28 mouse cellular contexts compared by ENCODE assay signal in the genomic region with DNA sequence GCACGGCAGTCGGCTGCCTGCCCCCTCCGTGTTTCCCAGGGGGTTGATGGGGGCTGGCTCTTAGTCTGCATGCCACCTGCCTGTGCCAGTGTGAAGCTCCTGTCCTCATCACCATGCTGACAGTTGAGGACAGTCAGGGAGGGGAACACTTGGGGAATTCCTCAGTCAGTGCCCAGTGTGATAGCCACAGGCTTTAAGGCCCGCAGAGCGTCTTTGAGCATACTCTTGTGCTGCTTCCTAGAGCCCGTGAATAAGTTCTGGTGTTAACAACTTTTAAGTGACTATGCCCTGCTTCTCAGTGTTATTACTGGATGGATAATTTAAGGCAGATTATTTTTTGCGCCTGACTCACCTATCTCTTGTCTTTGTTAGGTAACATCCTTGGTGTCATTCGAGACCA. TPM values are rescaled to one million over a fixed set of nuclear protein-coding genes. Genes with fewer than 3 reads are reported as not detected.
DNase-seq lines count a peak whose midpoint lies in the region; ATAC-seq lines count a peak whose summit lies in the region.
"Had no signal": no experiment of that assay in that cellular context is flagged by ENCODE, and none has a peak within 500 bp of the region (broad histone marks: within the 10 kb centered on the region; RNA-seq: fewer than 3 reads in every experiment).

No protein-coding gene starts in this region.

- H3K4me1 ChIP-seq in hindbrain, embryonic 12.5 days: peaks cover 4% of the 10 kb centered on the region; the same call in 1 of the 2 replicates
- H3K4me1 ChIP-seq in hindbrain, embryonic 14.5 days (replicated peaks; ENCODE audit: control insufficient read depth, insufficient read depth, low read length): no peaks in the 10 kb centered on the region
- H3K4me1 ChIP-seq in hindbrain, embryonic 15.5 days (replicated peaks): no peaks in the 10 kb centered on the region
- no peaks in the 10 kb centered on the region for H3K4me1 ChIP-seq in hindbrain, embryonic 11.5 days (replicated peaks; ENCODE audit: control insufficient read depth, insufficient read depth, low read length)
- H3K4me1 ChIP-seq: embryonic facial prominence, embryonic 13.5 days; embryonic facial prominence, embryonic 15.5 days; forebrain, embryonic 13.5 days; forebrain, embryonic 15.5 days had no signal

- no peak overlapping the region; the same call in 1 of the 2 replicates for H3K9ac ChIP-seq in hindbrain, embryonic 12.5 days
- H3K9ac ChIP-seq in hindbrain, embryonic 14.5 days: no peak overlapping the region
- no peak overlapping the region for H3K9ac ChIP-seq in hindbrain, embryonic 15.5 days
- H3K9ac ChIP-seq in hindbrain, embryonic 11.5 days (ENCODE audit: low read depth, low read length): no peak overlapping the region
- H3K9ac ChIP-seq: embryonic facial prominence, embryonic 13.5 days; embryonic facial prominence, embryonic 15.5 days; forebrain, embryonic 13.5 days; forebrain, embryonic 15.5 days had no signal

- 82% methylated on average over 8 of the region's 8 CpGs for WGBS in hindbrain, embryonic 12.5 days
- WGBS in hindbrain, embryonic 14.5 days: 70% methylated on average over 8 of the region's 8 CpGs
- 66% methylated on average over 8 of the region's 8 CpGs for WGBS in hindbrain, embryonic 15.5 days
- 88% methylated on average over 8 of the region's 8 CpGs for whole genome bisulfite sequencing in hindbrain, embryonic 11.5 days

- no peaks in the 10 kb centered on the region for H3K9me3 ChIP-seq in hindbrain, embryonic 12.5 days (replicated peaks)
- no peaks in the 10 kb centered on the region for H3K9me3 ChIP-seq in hindbrain, embryonic 14.5 days (ENCODE audit: control insufficient read depth, low read length)
- H3K9me3 ChIP-seq in hindbrain, embryonic 15.5 days: no peaks in the 10 kb centered on the region
- H3K9me3 ChIP-seq in hindbrain, embryonic 11.5 days (ENCODE audit: control insufficient read depth, low read length): no peaks in the 10 kb centered on the region
- H3K9me3 ChIP-seq: embryonic facial prominence, embryonic 15.5 days; forebrain, embryonic 13.5 days; forebrain, embryonic 15.5 days; G1E had no signal

- DNase-seq in heart, adult 11 months: peak; percentile 80
- DNase-seq in heart, postnatal 14 days: no peak
- DNase-seq in hindbrain, embryonic 14.5 days (ENCODE audit: low spot score): no peak
- no peak for DNase-seq in hindbrain, embryonic 11.5 days (ENCODE audit: low spot score)
- peak; percentile 20 for DNase-seq in brain, adult 2 months (ENCODE audit: low read depth, low spot score)
- DNase-seq: adrenal gland, adult 8-10 months; adrenal gland, postnatal 14 days; adrenal gland, postnatal 36 days; B cell, adult 2 months; cerebellum, adult 11 months; cerebellum, adult 18-20 months; cerebellum, adult 8-10 months; cerebellum, adult 9-11 months; cerebellum, postnatal 14 days; cerebellum, postnatal 36 days; embryo, embryonic 11 days had no signal

- H3K27me3 ChIP-seq in hindbrain, embryonic 12.5 days: no peaks in the 10 kb centered on the region
- no peaks in the 10 kb centered on the region for H3K27me3 ChIP-seq in hindbrain, embryonic 14.5 days (ENCODE audit: control insufficient read depth, insufficient read depth, low read length)
- no peaks in the 10 kb centered on the region for H3K27me3 ChIP-seq in hindbrain, embryonic 15.5 days
- no peaks in the 10 kb centered on the region for H3K27me3 ChIP-seq in hindbrain, embryonic 11.5 days (ENCODE audit: control insufficient read depth, insufficient read depth, low read length)
- H3K27me3 ChIP-seq: CH12.LX; embryonic facial prominence, embryonic 13.5 days; embryonic facial prominence, embryonic 15.5 days; forebrain, embryonic 13.5 days; forebrain, embryonic 15.5 days; Patski had no signal

- intact Hi-C loops in heart, postnatal 14 days (cut with DNase I): no loop called here

- no peak overlapping the region for H3K4me3 ChIP-seq in hindbrain, embryonic 12.5 days
- H3K4me3 ChIP-seq in hindbrain, embryonic 14.5 days (replicated peaks; ENCODE audit: low read length): no peak overlapping the region
- H3K4me3 ChIP-seq in hindbrain, embryonic 15.5 days: no peak overlapping the region
- H3K4me3 ChIP-seq in hindbrain, embryonic 11.5 days (ENCODE audit: low read depth, low read length): no peak overlapping the region
- H3K4me3 ChIP-seq: embryonic facial prominence, embryonic 13.5 days; embryonic facial prominence, embryonic 15.5 days; erythroblast, embryonic 14.5 days; forebrain, embryonic 13.5 days; forebrain, embryonic 15.5 days had no signal

- no peak overlapping the region for H3K4me2 ChIP-seq in hindbrain, embryonic 12.5 days (replicated peaks)
- H3K4me2 ChIP-seq in hindbrain, embryonic 14.5 days (replicated peaks): no peak overlapping the region
- H3K4me2 ChIP-seq in hindbrain, embryonic 15.5 days: no peak overlapping the region
- H3K4me2 ChIP-seq in hindbrain, embryonic 11.5 days (replicated peaks; ENCODE audit: low read depth, low read length): no peak overlapping the region
- H3K4me2 ChIP-seq: embryonic facial prominence, embryonic 13.5 days; embryonic facial prominence, embryonic 15.5 days; forebrain, embryonic 13.5 days; forebrain, embryonic 15.5 days had no signal

- peaks cover 42% of the 10 kb centered on the region for H3K36me3 ChIP-seq in hindbrain, embryonic 12.5 days
- peaks cover 68% of the 10 kb centered on the region for H3K36me3 ChIP-seq in hindbrain, embryonic 14.5 days (replicated peaks; ENCODE audit: control insufficient read depth, insufficient read depth)
- peaks cover 39% of the 10 kb centered on the region for H3K36me3 ChIP-seq in hindbrain, embryonic 15.5 days
- H3K36me3 ChIP-seq in hindbrain, embryonic 11.5 days (ENCODE audit: control insufficient read depth, insufficient read depth, low read length): peaks cover 7% of the 10 kb centered on the region; the same call in 1 of the 2 replicates

- H3K27ac ChIP-seq in hindbrain, embryonic 12.5 days: no peak overlapping the region
- no peak overlapping the region for H3K27ac ChIP-seq in hindbrain, embryonic 14.5 days
- no peak overlapping the region for H3K27ac ChIP-seq in hindbrain, embryonic 15.5 days (replicated peaks)
- no peak overlapping the region for H3K27ac ChIP-seq in hindbrain, embryonic 11.5 days (ENCODE audit: low read depth, low read length)
- H3K27ac ChIP-seq: embryonic facial prominence, embryonic 13.5 days; embryonic facial prominence, embryonic 15.5 days; forebrain, embryonic 13.5 days; forebrain, embryonic 15.5 days had no signal

- ATAC-seq in hindbrain, embryonic 12.5 days (ENCODE audit: low FRiP score): peak; percentile 35; the same call in 1 of the 2 replicates
- ATAC-seq in hindbrain, embryonic 14.5 days (ENCODE audit: low FRiP score): no peak
- ATAC-seq in hindbrain, embryonic 15.5 days (ENCODE audit: low FRiP score, low read depth): 0 out of 2 replicates have a peak, but pooled peaks have one; percentile 15
- ATAC-seq in hindbrain, embryonic 11.5 days (ENCODE audit: low FRiP score): no peak
- ATAC-seq: activated CD4-positive, CD25-positive, alpha-beta regulatory T cell, adult 4 months; CD4-positive, CD25-positive, alpha-beta regulatory T cell, adult 4 months; forebrain, embryonic 13.5 days; forebrain, embryonic 15.5 days; Patski had no signal

RNA-seq across cellular contexts. Expression of a gene that starts 54.4 kb away (rescaled TPM):
- 10 to 100 TPM; 11.7 to 12.1 TPM for total RNA-seq in heart, postnatal 14 days (2021)
- polyA plus RNA-seq in hindbrain, embryonic 12.5 days (2016; fragmentation: Nextera tagmentation; extraction: Ambion mirVana): 19.3 and 22.9 TPM in 2 replicates
- 16.9 and 17.2 TPM in 2 replicates for polyA plus RNA-seq in hindbrain, embryonic 14.5 days (2014; fragmentation: Nextera tagmentation; extraction: Ambion mirVana)
- polyA plus RNA-seq in hindbrain, embryonic 15.5 days (2015; fragmentation: Nextera tagmentation; extraction: Ambion mirVana): 13.7 and 15.0 TPM in 2 replicates
- 18.2 and 19.5 TPM in 2 replicates for polyA plus RNA-seq in hindbrain, embryonic 11.5 days (2014; fragmentation: Nextera tagmentation; extraction: Ambion mirVana)

Comparison
In these comparisons a context has a peak if more than half of its experiments do, and no peak if none do; other contexts are left out.
1. DNase-seq: peak in heart, adult 11 months (single experiment) and brain, adult 2 months (single experiment); none in heart, postnatal 14 days (0 of 2), hindbrain, embryonic 14.5 days (single experiment) and hindbrain, embryonic 11.5 days (single experiment).
2. ATAC-seq: peak in hindbrain, embryonic 12.5 days (single experiment) and hindbrain, embryonic 15.5 days (single experiment); none in hindbrain, embryonic 14.5 days (single experiment) and hindbrain, embryonic 11.5 days (single experiment).